Mouse (Mus musculus) erythroblast, embryonic 14.5 days (primary cell): Measurements from ENCODE around the gene Ap1m2.

Experiments used
- GATA1 ChIP-seq: IDR thresholded peaks from 2 replicates; pipeline ENCODE4 v1.6.1; 2012; ENCODE audit warnings: low read length, inconsistent platforms, mixed read lengths
- TAL1 ChIP-seq: IDR thresholded peaks from 3 replicates; pipeline ENCODE4 v1.6.1; 2012; ENCODE audit warnings: low read length, inconsistent platforms, mixed read lengths

- TF ChIP-seq GATA1: peak; percentile 93
- peak; percentile 66 for TF ChIP-seq TAL1
Observed at GRCm38 (mm10) chr9:21265000-21265561, 47.1 kb downstream of the Ap1m2 start, which contains the start of gene Atg4d.
